Mouse (Mus musculus) embryo, embryonic 11 days (tissue): ENCODE measurements at regions not wholly inside any gene's neighbourhood (a gene's known extent, or its start where the extent isn't known, plus 50 kb on each side); places are given as distances from the start of the nearest gene placed in this dataset.

Source experiments
- DNase-seq: peaks from one replicate; pipeline ENCODE4 v3.0.0-alpha.2; 2015

DNA sequence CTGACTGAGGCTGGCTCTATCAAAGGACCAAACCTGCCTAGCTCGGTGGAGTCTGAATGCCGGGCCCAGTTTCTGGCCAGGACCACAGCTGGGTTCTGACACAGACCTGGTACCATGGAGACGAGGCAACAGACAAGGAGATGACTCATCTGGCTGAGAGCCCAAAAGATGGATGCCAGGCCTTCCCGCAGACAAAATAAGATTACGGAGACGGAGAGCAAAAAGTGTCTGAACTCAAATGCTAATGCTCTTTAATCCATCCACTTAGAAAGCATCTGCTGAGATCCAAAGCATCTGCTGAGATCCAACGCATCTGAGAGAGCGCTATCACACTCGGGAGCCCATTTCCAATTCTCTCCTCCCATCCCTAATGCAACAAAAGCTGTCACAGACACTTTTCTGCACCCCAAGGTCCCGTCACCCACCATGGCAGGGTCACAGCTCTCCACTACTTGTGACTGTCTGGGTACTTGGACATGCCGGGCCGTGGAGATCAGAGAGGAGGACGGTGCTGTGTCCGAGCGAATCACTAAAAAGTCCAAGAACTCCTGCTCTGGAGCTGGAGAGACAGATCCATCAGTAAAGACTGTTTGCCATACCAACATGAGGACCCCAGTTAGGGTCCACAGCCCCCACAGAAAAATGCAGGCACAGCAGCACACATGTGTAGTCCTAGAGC lies 278.3 kb upstream of the Sulf2 start:
- DNase-seq, result no peak

DNA sequence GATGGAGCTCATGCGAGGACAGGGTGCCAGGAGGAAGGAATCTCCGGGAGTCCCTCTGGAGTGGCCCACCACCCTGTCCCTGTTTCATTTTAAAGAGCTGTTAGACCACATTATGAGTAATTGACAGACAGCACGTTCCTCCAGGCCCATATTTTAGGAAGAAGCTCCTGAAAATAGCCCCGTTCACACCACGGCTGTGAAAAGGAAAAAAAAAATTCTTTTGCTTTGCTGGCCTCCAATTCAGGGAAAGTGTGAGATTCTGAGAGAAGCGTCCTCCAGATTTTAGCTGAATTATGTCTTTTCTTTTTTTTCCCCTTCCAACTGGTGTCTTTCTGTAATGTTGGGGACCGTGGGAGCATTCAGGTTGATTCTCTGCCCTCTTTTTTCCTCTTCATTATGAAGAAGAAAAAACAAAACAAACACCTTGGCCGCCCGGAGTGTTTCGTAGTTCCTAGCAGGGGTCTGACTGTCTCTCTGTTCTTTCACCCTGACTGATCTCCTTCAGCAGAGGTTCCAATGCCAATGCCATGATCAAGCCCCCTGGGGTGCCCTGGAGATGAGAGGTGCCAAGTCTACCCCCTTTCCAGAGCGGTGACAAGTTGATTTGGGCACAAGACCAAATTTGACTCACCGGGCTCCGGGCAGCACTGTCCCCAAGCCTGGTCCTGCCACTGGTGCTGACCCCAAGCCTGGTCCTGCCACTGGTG lies 277.6 kb upstream of the Sulf2 start:
- no peak for DNase-seq

DNA sequence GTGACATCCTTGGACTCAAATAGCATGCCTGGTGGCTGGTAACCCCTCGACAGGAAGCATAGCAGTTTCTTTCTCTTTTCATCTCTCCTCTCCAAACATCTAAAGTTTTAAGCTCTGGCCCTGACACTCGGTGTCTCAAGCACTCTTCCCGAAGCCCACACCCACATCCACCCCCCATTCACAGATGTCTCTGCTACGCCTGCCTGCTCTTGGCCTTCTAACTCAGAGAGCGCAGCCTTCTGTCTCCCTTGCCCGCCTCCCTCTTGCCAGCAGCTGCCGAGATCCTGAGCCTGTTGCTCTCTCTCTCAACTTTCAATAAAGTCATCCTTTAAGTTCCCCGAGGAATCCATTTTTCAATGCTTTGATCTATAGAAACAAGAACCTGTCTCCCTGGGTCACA lies 277.1 kb upstream of the Sulf2 start:
- no peak for DNase-seq

DNA sequence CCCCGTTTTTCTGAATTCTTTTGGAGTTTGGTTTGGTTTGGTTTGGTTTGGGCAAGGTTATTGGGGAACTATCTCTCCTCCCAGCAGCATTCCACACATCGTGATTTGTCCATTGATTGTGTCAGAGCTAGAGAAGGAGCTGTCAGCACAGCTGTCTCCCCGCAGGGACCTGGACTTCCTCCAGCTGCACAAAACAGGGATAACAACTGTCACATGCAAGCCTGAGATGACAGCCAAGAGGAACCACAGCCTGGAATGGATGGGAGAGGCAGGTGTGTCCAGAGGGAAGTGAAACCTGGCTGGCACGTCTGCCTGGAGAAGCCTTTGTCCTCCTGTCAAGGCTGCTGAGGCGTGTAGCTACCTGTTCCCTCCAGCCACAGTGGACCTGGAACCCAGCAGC lies 274.5 kb upstream of the Sulf2 start:
- DNase-seq, result no peak

DNA sequence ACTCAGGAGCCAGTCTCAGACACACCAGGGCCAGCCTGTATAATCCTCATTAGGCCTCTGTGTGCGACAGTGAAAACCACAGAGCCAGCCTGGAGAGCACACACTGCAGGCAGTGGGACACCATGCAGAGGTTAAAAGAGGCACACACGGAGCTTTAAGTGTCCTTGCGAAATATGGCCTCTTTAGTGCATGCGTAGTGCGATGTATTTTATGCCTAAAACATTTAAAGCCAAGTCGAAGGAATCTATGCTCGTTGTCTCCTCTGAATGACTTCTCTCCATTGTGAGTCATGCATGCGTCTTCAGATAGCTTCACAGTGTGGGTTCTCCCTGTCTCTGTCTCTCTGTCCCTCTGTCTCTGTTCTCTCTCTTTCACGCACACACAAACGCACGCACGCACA lies 274.0 kb upstream of the Sulf2 start:
- DNase-seq, result no peak

DNA sequence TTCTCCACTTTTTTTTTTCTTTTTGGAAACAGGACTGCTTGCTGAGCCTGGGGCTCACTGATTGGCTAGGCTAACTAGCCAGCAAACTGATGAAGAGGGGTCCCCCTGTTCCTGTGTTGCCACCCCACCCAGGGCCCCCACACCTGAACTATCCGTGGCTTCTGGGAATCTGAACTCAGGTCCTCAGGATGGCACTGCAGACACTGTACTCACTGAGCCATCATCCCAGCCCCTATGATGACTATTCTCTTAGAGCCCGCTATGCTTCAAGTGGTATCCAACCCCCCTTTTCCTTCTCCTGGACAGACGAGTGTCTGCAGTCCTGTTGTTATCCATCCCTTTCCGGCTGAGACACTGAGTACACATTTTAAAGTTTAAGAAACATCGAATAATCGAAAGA lies 271.9 kb upstream of the Sulf2 start:
- DNase-seq, result no peak

DNA sequence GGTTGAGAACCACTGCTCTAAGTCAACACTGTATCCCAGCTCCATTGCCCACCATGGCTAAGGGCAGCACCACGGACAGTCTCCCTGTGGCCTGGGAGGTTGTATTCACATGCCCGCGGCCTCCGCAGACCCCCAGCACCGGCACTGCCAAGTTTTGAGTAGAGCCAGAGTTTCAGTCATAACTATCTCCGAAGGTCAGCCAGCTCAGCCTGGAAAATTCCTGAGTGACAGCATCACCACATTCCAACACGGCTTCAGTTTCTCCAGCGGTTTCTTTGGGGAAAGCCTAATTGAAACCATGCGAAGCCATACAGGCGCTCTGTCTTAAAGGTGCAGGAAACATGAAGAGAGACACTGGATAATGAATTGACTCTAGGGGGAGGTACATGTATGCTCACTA lies 271.5 kb upstream of the Sulf2 start:
- peak; percentile 89 for DNase-seq

DNA sequence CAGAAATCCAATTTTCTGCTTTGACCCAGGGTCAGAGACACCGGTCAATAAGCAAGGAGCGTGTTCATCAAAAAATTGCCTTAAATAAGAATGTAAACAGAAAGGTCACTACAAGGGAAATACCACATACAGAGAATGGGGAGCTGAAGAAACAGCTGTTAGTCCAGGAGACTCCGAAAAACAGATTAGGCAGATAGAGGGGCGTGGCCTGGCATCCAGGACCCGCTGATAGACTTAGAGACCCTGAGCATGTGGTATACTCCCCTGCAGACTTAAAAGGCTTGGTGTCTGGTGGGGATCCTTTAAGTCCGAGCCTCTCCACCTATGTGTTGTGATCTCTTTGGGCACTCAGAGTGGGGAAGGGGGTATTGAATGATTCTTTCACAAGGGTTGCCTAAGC lies 271.0 kb upstream of the Sulf2 start:
- DNase-seq, result peak; percentile 56

DNA sequence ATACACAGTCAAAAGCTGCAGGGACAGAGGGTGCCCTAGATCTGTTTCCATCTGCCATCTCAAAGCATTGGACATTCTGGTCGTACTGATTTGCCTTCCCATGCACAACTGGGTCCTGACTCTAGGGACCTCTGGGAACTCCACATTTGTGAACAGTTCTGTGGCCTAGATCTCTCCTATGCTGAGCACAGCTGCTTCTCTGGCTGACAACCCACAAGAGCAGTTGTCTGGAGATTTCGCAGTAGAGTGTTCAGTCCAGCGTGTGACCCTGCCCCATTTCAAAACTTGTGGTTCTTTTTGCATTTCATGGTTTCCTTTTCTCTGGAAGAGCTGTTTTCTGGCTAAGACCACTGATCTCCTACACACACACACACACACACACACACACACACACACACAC lies 269.7 kb upstream of the Sulf2 start:
- DNase-seq, result no peak

DNA sequence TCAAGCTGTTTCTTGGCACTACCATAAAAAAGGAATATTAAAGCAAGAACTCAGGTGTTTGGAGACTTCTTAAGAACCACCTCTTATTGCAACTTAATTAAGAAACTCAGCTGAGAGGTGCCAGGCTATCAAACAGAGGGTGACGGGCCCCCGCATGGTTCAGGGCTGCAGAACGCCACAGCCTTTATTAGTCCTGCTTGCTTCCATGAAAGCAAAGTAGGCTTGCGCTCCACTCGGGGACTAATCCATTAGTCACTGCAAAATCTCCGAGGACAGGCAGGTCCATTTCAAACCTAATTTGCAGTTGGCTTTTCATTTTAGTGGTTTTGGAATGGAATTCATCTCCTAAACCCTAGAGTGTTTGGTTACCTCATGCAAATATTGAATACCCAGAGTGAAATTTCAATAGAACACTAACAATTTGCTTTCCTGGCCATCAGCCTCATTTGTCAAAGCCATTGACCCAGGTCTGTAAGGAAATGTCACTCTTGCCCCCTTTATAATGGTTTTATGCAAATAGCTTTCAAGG lies 267.7 kb upstream of the Sulf2 start:
- DNase-seq, result no peak

DNA sequence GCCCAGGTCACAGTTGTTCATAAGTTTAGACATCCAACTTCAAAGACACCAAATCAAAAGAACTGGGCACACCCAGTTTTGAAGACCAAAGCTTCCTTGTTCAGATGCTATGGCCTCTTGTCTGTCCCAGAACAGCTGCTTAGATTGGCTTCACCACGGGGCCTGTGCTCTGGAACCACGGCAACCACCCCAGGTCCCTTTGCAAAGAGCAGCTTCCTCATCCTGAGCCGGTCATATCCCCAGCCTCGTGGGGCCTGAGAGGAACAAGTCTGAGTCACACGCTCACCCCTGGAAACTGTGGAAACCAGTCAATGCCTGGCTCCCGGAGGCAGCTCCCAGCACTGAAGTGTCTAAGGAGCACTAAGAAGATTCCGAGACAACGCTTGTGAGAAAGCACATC lies 264.8 kb upstream of the Sulf2 start:
- no peak for DNase-seq

DNA sequence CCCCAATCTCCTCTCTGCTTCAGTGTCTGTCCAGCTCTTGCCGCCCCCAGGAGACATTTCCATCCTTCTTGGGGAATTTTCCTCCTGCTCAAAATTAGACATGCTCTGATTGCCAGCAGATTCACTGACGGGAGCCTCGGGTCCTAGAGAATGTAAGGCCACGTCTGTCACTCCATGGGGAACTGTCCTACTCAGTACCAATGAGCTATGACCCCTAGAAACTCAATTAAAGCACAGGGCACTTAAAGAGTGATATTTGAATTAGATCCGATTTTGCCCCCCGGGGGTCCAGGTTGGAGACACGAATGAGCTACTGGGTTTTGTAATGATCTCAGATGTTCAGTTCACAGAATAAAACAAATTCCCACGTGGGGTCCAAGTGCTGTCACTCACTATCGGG lies 263.8 kb upstream of the Sulf2 start:
- DNase-seq, result no peak

DNA sequence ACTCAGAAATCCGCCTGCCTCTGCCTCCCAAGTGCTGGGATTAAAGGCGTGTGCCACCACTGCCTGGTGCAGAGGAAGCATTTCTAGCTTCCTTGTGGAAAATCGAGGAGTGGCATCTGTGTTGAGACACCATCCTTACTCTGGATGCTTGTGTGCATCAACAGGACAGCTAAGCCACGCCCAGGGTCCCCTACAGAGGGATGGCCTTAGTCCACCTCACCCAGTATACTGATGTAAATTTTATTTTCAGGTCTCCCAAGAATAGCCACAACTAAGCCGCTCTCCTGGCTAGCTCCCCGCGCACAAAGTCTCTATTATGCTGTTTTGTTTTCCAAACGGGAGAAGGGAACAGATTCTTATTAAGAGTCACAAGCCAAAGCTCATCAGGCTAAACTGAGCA lies 262.8 kb upstream of the Sulf2 start:
- no peak for DNase-seq

DNA sequence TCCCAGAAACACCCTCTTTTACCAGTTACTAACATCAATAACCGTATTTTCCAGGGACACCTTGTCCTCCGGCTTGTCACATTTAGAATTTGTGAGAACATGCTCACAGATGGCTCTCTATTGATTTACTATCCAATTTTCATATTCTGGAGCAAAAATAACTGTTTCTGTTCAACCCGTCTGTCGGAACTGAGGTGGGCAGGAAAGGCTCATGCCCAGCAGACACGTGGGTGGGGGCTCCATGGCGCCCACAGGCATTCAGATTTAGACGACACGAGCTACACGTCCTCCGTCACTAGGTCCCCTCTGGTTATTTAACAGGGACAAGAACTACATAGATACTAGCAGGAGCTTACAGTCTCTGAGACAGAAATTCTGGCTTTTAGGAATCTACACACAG lies 262.2 kb upstream of the Sulf2 start:
- DNase-seq, result no peak

DNA sequence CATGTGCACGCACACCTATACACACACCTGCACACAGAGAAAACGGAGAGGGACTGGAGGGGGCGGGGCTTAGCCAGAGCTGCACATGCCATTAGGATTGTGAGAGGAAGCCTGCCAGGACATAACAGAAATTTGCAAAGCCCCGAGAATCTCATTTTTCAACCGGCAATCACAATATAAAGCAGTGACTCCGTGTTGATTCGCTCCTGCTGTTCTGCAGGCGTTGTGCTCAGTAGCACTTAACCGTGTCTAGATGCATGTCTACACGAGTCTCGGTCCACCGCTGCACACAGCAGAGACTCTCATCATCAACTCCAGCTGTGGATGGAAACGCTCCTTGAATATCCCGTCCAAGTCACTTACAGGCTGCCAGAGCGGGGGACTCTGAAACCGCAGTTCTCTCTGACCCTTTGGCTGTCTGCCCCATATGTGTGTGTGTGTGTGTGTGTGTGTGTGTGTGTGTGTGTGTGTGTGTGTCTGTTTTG lies 260.1 kb upstream of the Sulf2 start:
- DNase-seq, result peak; percentile 53

DNA sequence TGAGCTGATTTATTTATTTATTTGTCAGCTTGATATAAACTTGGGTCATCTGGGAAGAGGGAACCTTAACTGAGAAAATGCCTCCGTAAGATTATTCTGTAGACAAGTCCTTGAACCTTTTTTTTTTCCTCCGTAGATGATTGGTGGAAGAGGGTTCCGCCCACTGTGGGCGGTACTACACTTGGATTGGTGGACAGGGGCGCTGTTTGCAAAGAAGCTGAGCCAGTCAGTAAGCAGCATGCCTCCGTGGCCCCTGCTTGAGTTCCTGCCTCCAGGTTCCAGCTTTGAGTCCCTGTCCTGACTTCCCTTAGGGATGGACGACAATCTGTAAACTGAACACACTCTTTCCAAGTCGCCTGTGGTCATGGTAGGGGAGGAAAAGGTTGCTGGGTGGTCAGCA lies 259.4 kb upstream of the Sulf2 start:
- no peak for DNase-seq

DNA sequence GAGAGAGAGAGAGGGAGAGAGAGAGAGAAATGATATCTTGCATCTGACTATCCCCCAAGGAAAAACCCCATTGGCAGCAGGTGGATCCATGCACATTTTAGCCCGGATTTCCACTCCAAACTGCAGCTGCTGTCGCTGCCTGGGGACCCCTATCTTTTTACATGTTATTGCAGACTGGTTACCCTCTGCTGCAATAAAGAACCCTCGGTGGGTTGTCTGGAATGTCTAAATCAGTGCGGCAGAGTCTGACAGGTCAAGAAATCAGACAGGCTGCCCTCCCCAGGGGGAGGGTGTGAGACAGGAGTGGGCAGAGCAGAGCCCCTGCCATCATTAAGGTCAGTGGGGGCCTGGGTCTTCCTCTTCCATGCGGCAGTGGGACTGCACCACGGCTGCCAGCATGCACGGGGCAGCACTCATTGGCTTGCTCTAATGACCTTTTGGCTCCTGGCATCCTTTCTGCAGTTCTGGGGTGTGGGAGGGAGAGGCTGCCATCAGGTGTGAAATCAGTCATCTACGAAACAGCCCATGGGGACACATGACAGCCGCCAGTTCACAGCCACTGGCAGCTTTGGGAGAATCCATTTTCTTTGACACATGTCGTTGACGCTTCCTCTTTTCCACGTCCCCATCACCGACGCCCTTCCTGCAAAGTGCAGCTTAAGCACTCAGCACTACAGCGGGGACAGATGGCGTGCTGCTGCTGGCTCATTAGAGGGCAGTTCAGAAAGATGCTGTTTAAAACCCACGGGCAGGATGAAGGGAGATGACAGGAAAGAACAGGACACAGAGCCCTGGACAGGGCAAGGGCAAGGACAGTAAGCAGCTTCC lies 256.8 kb upstream of the Sulf2 start:
- peak; percentile 53 for DNase-seq

DNA sequence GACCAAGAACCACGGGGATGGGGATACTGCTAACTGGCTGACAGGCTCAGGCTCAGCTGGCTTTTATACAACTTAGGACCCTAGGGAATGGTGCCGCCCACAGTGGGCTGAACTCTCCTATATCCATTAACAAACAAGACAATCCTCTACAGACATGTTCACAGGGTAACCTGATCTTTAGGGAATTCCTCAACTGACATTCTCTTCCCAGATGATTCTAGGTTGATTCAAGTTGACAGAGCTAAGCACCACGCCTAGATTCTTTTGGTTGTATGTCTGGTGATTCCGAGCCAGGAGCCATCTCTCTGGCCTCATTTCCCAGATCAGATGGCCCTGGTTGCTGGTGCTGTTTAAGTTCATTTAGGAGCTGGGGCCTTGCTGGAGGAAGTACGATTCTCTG lies 253.9 kb upstream of the Sulf2 start:
- DNase-seq, result no peak

DNA sequence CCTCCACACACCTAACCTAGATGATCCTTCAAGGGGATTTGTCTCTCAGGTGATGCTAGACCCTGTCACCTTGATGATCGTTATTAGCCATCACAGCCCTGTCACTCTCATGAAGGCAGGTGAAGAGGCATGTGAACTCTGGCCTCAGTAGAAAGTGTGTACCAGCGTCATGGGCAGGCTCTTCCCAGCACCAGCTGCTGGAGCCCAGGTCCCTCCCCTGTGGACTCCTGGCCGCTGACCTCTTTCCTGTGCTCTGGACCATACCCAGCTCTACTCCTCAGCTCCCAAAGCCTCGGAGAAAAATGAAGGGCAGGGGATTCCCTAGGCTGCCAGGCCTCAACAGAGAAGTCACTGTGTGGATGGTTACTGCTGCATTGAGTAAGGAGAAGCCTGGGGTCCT lies 253.3 kb upstream of the Sulf2 start:
- DNase-seq, result no peak

DNA sequence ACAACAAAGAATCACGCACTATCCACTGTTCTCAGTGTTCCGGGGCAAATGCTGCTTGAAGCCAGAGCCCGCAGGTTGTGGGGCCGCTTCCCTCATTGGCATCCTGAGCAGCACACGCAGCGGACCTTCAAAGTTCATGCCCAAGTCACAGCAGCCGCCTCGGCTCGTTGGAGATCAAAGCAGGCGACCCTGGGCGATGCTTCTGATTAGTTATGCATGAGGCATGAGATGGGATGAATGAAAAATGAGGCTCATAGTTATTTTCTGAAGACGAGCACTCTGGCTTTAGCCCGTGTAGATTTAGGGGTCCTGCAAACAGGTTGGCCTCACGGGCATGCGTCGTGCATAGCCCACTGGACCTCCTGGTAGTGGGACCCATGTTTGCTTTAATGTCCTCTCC lies 252.5 kb upstream of the Sulf2 start:
- no peak for DNase-seq

DNA sequence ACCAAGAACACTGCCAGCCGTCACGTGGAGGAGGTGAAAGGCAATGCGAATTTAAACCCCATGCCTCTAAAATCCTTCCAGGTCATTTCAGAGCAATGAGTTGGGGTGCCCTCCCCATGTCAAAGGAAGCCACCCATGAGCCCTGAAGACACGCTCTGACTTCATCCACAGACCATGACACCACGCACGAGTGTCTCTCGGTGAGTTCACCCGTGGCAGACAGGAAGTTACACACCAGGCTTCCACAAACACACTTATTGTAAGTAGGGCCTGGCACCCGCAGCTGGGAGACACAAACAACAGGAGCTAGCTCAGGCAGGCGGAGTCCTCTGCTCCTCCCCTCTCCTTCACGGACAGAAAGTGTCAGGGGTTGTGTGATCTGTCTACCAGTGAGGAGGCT lies 251.4 kb upstream of the Sulf2 start:
- no peak for DNase-seq

DNA sequence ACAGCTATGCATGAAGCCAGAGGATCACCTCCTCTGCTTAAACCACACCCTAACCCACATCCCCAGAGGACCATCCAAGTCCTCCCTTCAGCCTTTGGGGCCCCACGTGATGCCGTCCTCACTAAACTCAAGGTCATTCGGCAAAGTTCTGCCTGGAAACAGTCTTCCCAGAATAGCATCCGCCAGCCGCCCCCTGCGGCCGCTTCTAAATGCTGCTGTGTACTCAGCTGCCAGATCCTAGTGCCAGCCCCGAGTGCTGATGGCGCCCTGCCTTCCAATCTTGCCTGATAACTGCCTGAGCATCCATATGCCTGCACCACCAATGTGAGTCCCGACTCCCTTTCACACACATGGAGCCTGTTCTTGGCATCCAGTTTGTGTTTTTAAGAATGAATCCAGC lies 247.9 kb upstream of the Sulf2 start:
- peak; percentile 42 for DNase-seq

DNA sequence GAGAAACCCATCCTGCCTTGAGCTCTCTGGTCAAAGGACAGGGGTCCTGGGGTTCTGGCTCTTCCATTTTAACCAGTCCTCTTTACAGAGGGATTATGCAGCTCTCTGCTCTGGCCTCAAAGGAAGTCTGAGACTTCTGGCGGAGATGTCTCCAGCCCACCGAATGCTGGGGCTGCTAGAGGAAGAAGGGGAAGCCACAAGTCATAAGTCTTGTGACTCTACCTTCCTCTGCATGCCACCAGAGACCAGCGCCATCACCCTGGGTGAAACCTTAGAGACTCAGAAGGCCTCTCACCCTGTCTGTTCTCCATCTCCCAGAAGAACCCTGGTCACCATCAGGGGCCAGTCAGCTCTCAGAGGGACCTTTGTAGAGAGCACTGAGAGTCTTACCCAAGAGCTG lies 246.4 kb upstream of the Sulf2 start:
- no peak for DNase-seq

DNA sequence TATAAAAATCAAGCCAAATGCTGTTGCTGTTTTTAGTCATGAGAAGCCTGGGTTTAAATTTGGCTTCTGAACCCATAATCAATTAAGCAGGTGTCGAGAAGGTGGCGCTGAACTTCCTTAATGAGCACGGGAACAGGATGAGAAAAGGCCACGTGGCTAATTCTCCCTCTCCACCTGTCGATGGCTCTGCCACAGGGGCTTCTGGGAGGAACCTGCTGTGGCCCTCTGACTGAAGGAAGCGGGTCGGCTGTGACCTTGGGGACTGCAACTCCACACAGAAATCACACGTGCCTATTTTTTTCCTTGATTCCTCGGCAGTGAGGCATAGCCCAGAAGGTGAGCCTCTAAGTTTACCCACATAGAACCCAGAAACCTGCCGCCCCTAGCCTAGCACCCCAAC lies 244.8 kb upstream of the Sulf2 start:
- no peak for DNase-seq
